Mouse (Mus musculus) bone marrow macrophage, adult 2 months (primary cell): ENCODE results near the gene Phldb2.

ENCODE experiments used
- CTCF ChIP-seq: IDR thresholded peaks from 2 replicates; pipeline ENCODE4 v1.5.1; 2012; ENCODE audit warnings: low read depth, mild to moderate bottlenecking, low read length, moderate library complexity
- POLR2A ChIP-seq: IDR thresholded peaks from 2 replicates; pipeline ENCODE4 v1.6.1; 2012; ENCODE audit warnings: mild to moderate bottlenecking, low read depth, low read length, borderline replicate concordance

DNA sequence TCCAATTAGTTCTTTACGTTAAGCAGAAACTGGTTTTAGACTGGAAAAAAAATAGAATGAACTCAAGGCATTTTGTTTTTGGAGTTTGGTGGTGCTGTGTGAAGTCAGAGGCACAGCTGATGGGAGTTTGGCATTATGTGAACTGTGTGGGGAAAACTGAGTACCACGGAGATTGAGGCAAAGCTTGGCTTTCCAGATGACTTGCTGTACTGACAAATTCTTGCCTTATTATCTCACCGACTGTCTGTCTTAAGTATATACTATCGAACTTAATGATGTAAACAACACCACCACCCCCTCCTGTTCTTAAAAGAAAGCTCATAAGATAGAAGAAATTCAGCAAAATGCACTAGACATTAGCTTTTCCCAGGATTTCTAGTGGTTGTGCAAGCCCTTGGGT lies 129.4 kb downstream of the Phldb2 start:
- no peak for TF ChIP-seq CTCF
- TF ChIP-seq POLR2A, result no peak
